Mouse (Mus musculus) lung, embryonic 16.5 days (tissue): ENCODE results near the gene Rsph6a. TPM values are rescaled to one million over a fixed set of nuclear protein-coding genes. Genes with fewer than 3 reads are reported as not detected.

Source experiments
- ATAC-seq: fragments of 200-750 bp; cut with Nextera tagmentation; 2 replicates; pipeline ENCODE4 v1.8.0; 2017; ENCODE audit warnings: low read depth, mild to moderate bottlenecking, moderate library complexity
- H3K27ac ChIP-seq: fragments of 300-500 bp; sonication (generic); 2 replicates; pipeline ENCODE4 v1.5.1; 2014; ENCODE audit warnings: mild to moderate bottlenecking, control low read depth, low read length
- H3K27me3 ChIP-seq: fragments of 300-500 bp; sonication (generic); 2 replicates; pipeline ENCODE4 v1.6.1; 2014; ENCODE audit warnings: low read depth, low read length, mixed read lengths; ENCODE audit not compliant: control insufficient read depth, insufficient read depth
- H3K36me3 ChIP-seq: fragments of 300-500 bp; sonication (generic); 2 replicates; pipeline ENCODE4 v1.6.1; 2014; ENCODE audit warnings: low read length; ENCODE audit not compliant: control insufficient read depth, insufficient read depth
- H3K4me1 ChIP-seq: fragments of 300-500 bp; sonication (generic); replicated peaks from 2 replicates; pipeline ENCODE4 v1.6.1; 2014; ENCODE audit warnings: low read length, mixed read lengths; ENCODE audit not compliant: control insufficient read depth, insufficient read depth
- H3K4me2 ChIP-seq: fragments of 300-500 bp; sonication (generic); 2 replicates; pipeline ENCODE4 v1.6.1; 2014; ENCODE audit warnings: low read depth, low read length, control low read depth
- H3K4me3 ChIP-seq: fragments of 300-500 bp; sonication (generic); 2 replicates; pipeline ENCODE4 v1.5.1; 2014; ENCODE audit warnings: mild to moderate bottlenecking, low read length, control low read depth
- H3K9ac ChIP-seq: fragments of 300-500 bp; sonication (generic); 2 replicates; pipeline ENCODE4 v1.6.1; 2014; ENCODE audit warnings: low read length, control low read depth
- H3K9me3 ChIP-seq: fragments of 300-500 bp; sonication (generic); 2 replicates; pipeline ENCODE4 v1.6.1; 2016; ENCODE audit warnings: low read length; ENCODE audit not compliant: control insufficient read depth
- WGBS: fragments of 180-500 bp; shearing (Covaris S2); extraction: QIAGEN DNeasy Blood & Tissue Kit; methylation state at CpG from one replicate; pipeline ENCODE4 v1.1.7; 2014; 5-methylcytosine and 5-hydroxymethylcytosine counted together
- polyA plus RNA-seq: library from polyadenylated mRNA; unstranded; fragments of >200 nt; fragmentation: Nextera tagmentation; extraction: Ambion mirVana; gene quantifications from 2 replicates; pipeline ENCODE4 v1.2.1, GENCODE M21; 2015

Rsph6a gene
- polyA plus RNA-seq, 1 experiment from 2014 or later, result not detected

DNA sequence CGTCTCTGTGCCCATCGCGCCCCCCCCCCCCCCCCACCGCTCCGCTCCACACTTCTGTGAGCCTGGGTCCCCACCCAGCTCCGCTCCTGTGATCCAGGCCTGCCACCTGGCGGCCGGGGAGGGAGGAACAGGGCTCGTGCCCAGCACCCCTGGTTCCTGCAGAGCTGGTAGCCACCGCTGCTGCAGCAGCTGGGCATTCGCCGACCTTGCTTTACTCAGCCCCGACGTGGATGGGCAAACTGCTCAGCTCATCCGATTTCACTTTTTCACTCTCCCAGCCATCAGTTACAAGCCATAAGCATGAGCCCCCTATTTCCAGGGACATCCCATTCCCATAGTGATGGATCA lies 38.7 kb downstream of the Rsph6a start:
- H3K27me3 ChIP-seq, result no peaks in the 10 kb centered on the region
- ATAC-seq, result peak; percentile 62
- WGBS, result under 1% methylated on average over 10 of the region's 15 CpGs
- peaks cover 27% of the 10 kb centered on the region for H3K4me1 ChIP-seq
- H3K4me3 ChIP-seq, result peak overlapping the region; percentile 67
- H3K36me3 ChIP-seq, result 0 out of 2 replicates have a peak, but pooled peaks cover 2% of the 10 kb centered on the region
- H3K4me2 ChIP-seq, result peak overlapping the region; percentile 91
- H3K9me3 ChIP-seq, result no peaks in the 10 kb centered on the region
- H3K27ac ChIP-seq, result peak overlapping the region; percentile 99
- H3K9ac ChIP-seq, result peak overlapping the region; percentile 62

DNA sequence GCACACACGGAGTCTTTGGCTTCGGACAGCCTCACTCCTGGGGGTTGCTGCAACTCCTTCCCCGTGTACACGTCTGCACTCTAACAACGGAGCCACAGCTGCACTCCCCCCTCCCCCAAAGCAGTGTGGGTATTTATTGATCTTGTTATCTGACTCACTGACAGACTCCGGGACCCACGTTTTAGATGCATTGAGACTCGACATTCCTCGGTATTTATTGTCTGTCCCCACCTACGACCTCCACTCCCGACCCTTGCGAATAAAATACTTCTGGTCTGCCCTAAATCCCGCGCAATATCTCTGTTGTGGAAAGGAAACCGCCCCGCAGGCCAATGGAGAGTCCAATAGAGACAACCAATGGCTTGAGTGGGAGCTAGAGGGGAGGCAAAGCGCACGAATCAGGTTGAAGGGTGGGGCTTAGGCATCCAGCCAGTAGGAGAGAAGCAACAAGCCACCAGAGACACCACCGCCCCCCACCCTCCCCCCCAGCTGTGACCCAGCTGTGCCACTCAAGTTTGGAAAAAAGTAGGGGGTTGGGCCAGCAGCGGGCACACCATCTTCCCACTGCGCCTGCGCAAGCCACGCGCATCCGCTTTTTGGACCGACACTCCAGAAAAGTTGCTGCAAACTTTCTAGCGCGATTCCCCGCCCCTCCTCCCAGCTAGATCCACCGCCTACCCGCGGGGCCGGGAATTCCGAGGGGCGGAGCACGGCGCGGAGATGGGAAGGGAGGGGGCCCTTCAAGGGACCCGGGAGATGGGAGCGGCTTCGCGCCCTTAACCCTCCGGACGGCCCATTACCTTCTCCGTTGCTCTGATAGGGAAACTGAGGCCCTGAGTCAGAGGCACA lies 39.3 kb downstream of the Rsph6a start:
- ATAC-seq, result peak; percentile 87
- Histone ChIP-seq H3K4me3 (peak overlapping the region; percentile 67), H3K27me3 (no peaks in the 10 kb centered on the region), H3K9ac (peak overlapping the region; percentile 91), H3K36me3 (0 out of 2 replicates have a peak, but pooled peaks cover 2% of the 10 kb centered on the region), H3K4me1 (peaks cover 27% of the 10 kb centered on the region), H3K9me3 (no peaks in the 10 kb centered on the region), H3K4me2 (peak overlapping the region; percentile 91), H3K27ac (peak overlapping the region; percentile 99)
- under 1% methylated on average over 45 of the region's 45 CpGs for WGBS

DNA sequence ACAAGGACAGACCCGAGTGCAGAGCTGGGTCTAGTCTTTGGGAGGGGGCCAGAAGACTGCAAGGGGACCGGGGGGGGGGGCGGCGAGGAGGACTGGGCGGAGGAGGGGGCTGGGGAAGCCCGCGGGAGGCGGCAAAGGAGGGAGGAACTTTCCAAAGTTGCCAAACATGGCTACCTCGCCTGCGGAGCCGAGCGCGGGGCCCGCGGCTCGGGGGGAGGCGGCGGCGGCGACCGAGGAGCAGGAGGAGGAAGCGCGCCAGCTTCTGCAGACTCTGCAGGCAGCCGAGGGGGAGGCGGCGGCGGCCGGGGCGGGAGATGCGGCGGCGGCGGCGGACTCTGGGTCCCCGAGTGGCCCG lies 40.0 kb downstream of the Rsph6a start, which contains the start of gene Six5:
Gene Six5, plus strand, starts transcription at position 124 of the 355 bp plus-strand sequence.
- H3K9ac ChIP-seq, result peak within 1 kb of the TSS; percentile 91
- H3K4me3 ChIP-seq, result peak within 1 kb of the TSS; percentile 67
- H3K27me3 ChIP-seq, result no peaks in the 10 kb centered on the region
- no peaks in the 10 kb centered on the region for H3K9me3 ChIP-seq
- H3K36me3 ChIP-seq, result 0 out of 2 replicates have a peak, but pooled peaks cover 2% of the 10 kb centered on the region
- 0% methylated on average over 24 of the region's 36 CpGs for WGBS
- H3K4me2 ChIP-seq, result peak within 1 kb of the TSS; percentile 91
- H3K4me1 ChIP-seq, result peaks cover 27% of the 10 kb centered on the region
- ATAC-seq, result peak; percentile 0; the same call in 1 of the 2 replicates
- peak within 1 kb of the TSS; percentile 99 for H3K27ac ChIP-seq

DNA sequence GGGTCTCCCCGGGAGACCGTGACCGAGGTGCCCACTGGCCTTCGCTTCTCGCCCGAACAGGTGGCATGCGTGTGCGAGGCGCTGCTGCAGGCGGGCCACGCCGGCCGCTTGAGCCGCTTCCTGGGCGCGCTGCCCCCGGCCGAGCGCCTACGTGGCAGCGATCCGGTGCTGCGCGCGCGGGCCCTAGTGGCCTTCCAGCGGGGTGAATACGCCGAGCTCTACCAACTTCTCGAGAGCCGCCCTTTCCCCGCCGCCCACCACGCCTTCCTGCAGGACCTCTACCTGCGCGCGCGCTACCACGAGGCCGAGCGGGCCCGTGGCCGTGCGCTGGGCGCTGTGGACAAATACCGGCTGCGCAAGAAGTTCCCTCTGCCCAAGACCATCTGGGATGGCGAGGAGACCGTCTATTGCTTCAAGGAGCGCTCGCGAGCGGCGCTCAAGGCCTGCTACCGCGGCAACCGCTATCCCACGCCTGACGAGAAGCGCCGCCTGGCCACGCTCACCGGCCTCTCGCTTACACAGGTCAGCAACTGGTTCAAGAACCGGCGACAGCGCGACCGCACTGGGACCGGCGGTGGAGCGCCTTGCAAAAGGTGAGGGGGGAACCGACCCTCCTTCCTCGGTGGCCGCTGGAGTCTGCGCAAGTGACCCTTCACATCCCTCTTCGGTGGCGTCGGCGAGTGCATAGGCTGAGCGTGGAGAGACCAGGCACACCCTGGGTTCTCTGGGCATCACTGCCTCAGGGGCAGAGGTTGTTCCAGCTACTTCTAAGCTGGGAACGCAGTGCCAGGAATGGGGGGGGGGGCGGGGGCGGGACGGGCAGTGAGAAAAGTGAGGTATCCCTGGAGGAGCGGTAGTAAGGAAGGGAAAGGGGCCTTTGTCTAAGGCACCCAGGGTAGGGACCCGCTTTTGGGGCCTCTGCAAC lies 40.6 kb downstream of the Rsph6a start:
- H3K4me3 ChIP-seq, result peak overlapping the region; percentile 67
- peaks cover 27% of the 10 kb centered on the region for H3K4me1 ChIP-seq
- H3K4me2 ChIP-seq, result peak overlapping the region; percentile 91
- peak overlapping the region; percentile 99 for H3K27ac ChIP-seq
- under 1% methylated on average over 84 of the region's 87 CpGs for WGBS
- peak overlapping the region; percentile 91 for H3K9ac ChIP-seq
- 0 out of 2 replicates have a peak, but pooled peaks cover 2% of the 10 kb centered on the region for H3K36me3 ChIP-seq
- no peaks in the 10 kb centered on the region for H3K27me3 ChIP-seq
- no peaks in the 10 kb centered on the region for H3K9me3 ChIP-seq
- no peak for ATAC-seq

DNA sequence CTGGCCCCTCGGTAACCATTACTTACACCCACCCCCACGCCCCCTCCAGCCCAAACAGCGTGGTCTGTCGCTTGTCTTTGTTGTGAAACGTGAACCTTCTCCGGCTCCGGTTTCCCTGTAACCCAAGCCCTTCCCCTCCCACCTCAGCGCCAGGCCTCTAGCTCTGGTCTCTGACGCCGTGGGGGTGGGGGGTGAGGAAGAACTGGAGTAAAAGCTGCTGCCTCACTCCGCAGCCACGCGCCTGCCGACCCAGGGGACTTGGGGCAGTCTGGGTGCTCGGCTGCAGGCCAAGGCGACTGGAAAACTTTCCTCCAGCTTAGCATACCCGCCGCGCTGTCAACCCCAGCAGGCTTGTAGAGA lies 41.2 kb downstream of the Rsph6a start:
- Histone ChIP-seq H3K27me3 (no peaks in the 10 kb centered on the region), H3K27ac (peak overlapping the region; percentile 99), H3K9me3 (no peaks in the 10 kb centered on the region), H3K36me3 (0 out of 2 replicates have a peak, but pooled peaks cover 2% of the 10 kb centered on the region), H3K4me2 (peak overlapping the region; percentile 91), H3K4me1 (peaks cover 27% of the 10 kb centered on the region), H3K9ac (peak overlapping the region; percentile 91), H3K4me3 (peak overlapping the region; percentile 67)
- ATAC-seq, result peak; percentile 23
- WGBS, result under 1% methylated on average over 19 of the region's 19 CpGs

DNA sequence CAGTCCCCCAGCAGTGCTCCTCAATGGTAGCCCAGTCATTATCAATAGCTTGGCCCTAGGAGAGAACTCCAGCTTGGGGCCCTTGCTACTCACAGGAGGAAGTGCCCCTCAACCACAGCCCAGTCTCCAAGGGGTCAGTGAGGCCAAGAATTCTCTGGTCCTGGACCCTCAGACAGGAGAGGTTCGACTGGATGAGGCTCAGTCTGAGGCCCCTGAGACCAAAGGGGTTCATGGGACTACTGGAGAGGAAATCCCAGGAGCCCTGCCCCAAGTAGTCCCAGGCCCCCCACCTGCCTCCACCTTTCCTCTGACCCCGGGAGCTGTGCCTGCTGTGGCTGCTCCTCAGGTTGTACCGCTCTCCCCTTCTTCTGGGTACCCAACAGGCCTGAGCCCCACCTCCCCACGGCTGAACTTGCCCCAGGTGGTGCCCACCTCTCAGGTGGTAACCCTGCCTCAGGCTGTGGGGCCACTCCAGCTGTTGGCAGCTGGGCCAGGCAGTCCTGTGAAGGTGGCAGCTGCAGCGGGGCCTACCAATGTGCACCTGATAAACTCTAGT lies 42.0 kb downstream of the Rsph6a start:
- Histone ChIP-seq H3K27me3 (no peaks in the 10 kb centered on the region), H3K4me1 (peaks cover 27% of the 10 kb centered on the region), H3K36me3 (0 out of 2 replicates have a peak, but pooled peaks cover 2% of the 10 kb centered on the region), H3K4me3 (peak overlapping the region; percentile 67), H3K9ac (peak overlapping the region; percentile 91), H3K9me3 (no peaks in the 10 kb centered on the region), H3K27ac (no peak overlapping the region), H3K4me2 (peak overlapping the region; percentile 91)
- ATAC-seq, result no peak
- 49% methylated on average over 5 of the region's 5 CpGs for WGBS

DNA sequence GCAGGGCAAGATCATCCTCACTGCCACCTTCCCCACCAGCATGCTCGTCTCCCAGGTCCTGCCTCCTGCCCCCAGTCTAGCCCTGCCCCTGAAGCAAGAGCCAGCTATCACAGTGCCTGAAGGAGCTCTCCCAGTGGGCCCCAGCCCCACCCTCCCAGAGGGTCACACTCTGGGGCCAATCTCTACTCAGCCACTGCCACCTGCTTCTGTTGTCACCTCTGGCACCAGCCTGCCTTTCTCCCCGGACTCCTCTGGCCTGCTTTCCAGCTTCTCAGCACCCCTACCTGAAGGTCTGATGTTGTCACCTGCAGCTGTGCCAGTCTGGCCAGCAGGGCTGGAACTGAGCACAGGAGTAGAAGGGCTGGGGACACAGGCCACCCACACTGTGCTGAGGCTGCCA lies 42.7 kb downstream of the Rsph6a start:
- 55% methylated on average over 2 of the region's 2 CpGs for WGBS
- Histone ChIP-seq H3K36me3 (no peaks in the 10 kb centered on the region), H3K27ac (no peak overlapping the region), H3K27me3 (no peaks in the 10 kb centered on the region), H3K4me1 (peaks cover 24% of the 10 kb centered on the region), H3K9me3 (no peaks in the 10 kb centered on the region), H3K4me2 (no peak overlapping the region), H3K9ac (no peak overlapping the region), H3K4me3 (no peak overlapping the region)
- ATAC-seq, result no peak

DNA sequence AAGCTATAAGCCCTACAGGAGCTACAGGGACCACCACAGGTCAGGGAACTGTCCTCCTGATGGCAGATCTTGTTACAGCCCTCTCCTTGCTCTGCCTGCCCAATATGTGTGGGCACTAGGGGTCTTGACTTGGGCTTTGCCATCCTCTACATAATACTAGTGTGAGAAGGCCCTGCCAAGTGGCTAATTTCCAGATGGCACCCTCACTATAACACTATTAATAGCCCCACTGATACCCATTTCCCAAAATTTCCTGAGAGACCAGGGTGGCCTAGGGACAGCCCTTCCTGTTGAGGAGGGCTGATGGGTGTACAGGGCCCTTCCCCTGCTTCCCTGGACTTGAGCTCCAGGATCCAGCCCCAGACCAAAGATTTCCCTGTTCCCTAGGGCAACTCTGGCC lies 43.4 kb downstream of the Rsph6a start:
- H3K4me3 ChIP-seq, result no peak overlapping the region
- no peaks in the 10 kb centered on the region for H3K36me3 ChIP-seq
- no peaks in the 10 kb centered on the region for H3K27me3 ChIP-seq
- H3K27ac ChIP-seq, result no peak overlapping the region
- no peak overlapping the region for H3K9ac ChIP-seq
- ATAC-seq, result no peak
- H3K4me2 ChIP-seq, result no peak overlapping the region
- H3K4me1 ChIP-seq, result peaks cover 18% of the 10 kb centered on the region
- no peaks in the 10 kb centered on the region for H3K9me3 ChIP-seq

DNA sequence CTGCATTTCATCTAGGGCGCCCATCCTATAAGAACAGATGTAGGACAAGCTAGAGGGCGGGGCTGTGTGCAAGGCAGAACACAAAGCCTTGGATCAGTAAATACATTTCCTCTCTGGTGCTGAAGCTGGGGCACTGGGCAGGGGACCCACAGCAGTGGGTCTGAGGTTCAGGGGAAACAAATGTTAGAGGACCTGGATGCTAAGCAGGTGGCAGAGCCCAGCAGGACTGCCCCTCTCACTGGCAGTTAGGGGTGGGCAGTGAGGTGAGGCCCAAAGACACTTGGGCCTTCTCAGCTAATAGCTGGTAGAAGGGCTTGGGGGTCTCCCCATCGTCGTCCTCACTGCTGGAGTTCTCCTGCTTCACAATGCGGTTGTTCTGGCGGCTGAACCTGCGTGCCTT lies 44.3 kb downstream of the Rsph6a start:
- H3K4me3 ChIP-seq, result no peak overlapping the region
- peaks cover 11% of the 10 kb centered on the region for H3K4me1 ChIP-seq
- WGBS, result 67% methylated on average over 7 of the region's 7 CpGs
- no peak overlapping the region for H3K27ac ChIP-seq
- H3K9ac ChIP-seq, result no peak overlapping the region
- H3K9me3 ChIP-seq, result no peaks in the 10 kb centered on the region
- no peak for ATAC-seq
- no peak overlapping the region for H3K4me2 ChIP-seq
- no peaks in the 10 kb centered on the region for H3K36me3 ChIP-seq
- H3K27me3 ChIP-seq, result no peaks in the 10 kb centered on the region
